Mouse (Mus musculus) stomach, postnatal 0 days (tissue): ENCODE data around the gene Sorbs2.

Experiments
- CTCF ChIP-seq: IDR thresholded peaks from 2 replicates; pipeline ENCODE4 v1.5.1; 2016; ENCODE audit warnings: antibody characterized with exemption, low read depth, mild to moderate bottlenecking, moderate library complexity
- EP300 ChIP-seq: optimal IDR thresholded peaks from 2 replicates; pipeline ENCODE3; 2016; ENCODE audit warnings: antibody characterized with exemption

- no peak for TF ChIP-seq CTCF
- TF ChIP-seq EP300: no peak
Observed at GRCm38 (mm10) chr8:45858391-45858790, 350.8 kb downstream of the Sorbs2 start.
